Mouse (Mus musculus) heart, adult 11 months (tissue): ENCODE data around the gene Tbc1d9b.
A peak's percentile ranks its signal among the peaks of the same experiment; 100 is the strongest.

ENCODE experiments used
- DNase-seq: peaks from one replicate; pipeline ENCODE4 v3.0.0; 2022

Tbc1d9b gene

DNA sequence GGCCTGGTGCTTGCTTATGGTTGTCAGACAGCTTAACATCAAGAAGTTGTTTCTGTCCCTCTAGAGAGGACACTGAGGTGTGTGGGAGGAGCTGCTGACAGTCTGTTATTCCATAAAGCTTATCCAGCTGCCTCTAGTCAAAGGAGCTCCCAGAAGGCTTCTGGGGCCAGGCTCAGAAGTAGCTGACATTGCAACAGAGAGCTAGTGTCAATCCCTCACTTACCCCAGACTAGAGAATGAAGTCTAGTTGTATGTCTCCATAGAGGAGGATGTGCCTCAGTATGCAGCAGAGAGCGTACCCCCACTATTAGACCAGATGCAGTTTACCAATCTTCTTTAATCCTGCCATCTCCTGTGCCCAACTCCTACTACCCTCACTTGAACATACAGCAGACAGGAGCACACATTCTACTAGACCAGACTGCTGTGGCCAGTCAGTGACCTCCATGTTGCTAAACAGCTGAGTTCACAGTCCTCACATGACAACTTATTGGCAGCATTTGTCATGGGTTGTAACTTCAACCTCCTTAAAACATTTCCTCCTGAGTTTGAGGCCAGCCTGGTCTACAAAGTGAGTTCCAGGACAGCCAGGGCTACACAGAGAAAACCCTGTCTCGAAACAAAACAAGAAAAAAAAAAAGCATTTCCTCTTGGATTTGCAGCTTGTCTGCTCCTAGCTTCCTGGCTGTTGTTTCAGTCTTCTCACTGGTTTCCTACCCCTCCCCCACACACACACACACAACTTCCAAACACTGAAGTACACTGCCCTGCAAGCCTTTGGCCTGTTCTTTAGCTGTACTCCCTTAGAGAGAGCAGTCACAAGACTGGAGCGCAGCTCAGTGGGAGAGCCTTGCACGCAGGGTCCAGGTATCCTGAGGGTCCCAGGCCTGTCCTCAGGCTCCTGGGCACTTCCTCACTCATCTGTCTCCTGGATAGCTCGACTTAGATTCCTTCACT, 47.6 kb downstream of the Tbc1d9b start:
- no peak for DNase-seq

DNA sequence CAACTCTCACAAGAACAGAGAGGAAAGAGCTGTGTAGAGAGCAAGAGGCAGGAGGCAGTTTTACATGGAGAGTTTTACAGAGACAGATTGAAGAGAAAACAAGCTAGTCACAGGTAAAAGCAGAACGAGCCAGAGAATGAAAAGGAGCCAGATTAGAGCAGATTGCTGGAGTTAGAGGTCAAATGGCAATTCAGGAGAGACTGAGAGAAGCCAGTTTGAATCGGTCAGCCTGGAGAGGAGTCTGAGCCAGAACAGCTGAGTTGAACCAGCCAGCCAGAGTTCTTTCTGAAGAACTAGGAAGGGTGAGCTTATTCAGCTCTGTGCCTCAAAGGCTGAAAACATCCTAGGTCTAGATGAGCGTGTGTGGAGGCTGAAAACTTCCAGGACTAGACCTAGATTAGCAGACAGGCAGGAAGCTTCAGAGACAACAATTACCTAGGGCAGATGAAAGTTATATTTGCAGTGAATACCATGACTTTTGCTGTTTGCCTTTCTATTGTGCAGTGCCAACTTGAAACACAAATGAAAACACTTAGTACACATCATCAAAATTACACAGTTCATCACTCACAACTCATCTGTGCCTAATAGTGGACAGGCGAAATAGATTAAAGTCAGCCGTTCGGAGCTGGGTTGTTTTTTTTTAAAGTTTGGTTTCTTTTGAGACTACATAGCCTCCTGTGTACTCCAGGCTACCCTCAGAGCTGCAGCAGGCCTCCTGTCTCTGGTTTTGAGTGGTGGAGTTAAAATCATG, 49.5 kb downstream of the Tbc1d9b start:
- no peak for DNase-seq

DNA sequence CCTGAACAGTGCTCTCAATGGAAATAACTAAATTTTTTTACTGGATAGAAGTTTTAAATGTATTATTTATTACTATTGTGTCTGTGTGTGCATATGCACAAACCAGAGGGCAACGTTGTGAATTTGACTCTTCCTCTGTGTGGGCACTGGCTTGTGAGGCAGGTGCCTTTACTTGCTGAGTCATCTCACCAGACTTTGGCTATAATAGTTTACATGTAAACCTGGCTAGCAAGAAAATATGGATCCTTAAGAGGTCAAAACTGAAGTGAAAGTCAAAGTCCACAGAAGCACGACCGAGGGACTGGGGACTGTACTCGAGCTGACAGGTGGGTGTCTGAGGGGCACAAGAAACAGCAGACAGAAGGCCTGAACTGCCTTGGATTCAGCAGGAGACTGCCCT, 51.5 kb downstream of the Tbc1d9b start:
- no peak for DNase-seq

DNA sequence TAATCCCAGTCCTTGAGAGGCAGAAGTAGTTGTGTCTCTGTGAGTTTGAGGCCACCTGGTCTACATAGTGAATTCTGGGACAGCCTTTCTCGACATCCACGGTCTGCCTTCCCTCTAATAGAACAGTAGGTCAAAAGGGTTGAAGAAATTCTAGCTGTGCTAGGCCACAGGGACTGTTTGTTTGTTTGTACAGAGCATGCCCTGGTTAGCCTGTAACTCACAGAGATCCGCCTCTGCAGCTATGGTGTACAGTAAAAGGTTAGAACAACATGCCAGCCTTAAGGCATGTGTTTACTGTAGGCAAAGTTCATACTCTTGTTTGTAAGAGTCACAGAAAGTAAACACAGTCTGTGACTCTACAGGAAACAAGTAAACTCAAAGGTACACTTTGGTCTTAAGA, 53.6 kb downstream of the Tbc1d9b start:
- no peak for DNase-seq

DNA sequence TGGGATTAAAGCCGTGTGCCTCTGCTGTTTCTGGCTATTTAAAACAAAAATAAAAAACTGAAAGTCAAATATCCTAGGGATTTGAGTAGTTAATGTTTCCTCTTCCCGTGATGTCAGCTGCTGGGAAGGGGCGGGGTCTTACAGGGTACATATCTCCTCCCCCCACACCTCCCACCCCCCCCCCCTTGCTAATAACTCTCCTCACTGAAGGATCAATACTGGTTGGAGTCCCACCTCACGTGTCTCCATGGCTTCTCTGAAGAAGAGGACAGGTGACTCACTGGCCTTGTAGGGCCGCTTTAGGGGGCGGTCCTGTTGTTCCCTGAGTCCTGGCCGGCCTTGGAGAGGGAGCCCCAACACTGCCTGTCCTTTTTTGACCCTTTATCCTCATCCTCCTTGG, 57.5 kb downstream of the Tbc1d9b start:
- peak; percentile 93 for DNase-seq

DNA sequence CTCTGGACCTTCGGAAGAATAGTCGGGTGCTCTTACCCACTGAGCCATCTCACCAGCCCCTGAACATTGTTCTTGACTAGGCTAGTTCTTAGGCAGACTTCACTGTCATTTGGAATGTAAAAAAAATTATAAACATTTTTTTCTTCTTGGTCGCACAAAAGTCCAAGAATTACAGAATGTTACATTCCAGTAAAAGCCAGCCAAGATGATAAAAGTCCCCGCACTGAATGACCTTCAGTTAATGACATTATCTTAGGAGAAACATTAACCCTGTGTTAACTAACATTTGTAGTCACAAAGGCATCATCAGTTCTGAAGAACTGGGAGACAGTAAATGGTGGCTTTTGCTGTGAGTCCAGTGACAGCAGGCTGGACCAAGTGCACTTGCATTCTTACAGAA, 59.2 kb downstream of the Tbc1d9b start:
- no peak for DNase-seq

DNA sequence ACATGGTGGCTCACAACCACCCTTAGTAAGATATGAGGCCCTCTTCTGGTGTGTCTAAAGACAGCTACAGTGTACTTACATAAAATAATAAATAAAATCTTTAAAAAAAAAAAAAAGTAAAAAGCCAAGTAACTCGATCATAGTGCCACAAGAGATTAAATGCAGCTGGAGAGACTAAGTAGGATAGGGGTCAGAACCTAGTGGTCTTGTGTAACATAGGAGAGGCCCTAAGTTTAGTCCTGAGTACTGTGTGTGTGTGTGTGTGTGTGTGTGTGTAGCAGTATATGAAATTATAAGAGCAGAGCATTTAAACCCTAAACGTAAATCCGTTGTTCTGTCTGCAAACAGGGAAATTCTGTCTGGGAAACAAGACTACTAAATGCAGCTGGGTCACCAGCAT, 61.1 kb downstream of the Tbc1d9b start:
- DNase-seq: no peak

DNA sequence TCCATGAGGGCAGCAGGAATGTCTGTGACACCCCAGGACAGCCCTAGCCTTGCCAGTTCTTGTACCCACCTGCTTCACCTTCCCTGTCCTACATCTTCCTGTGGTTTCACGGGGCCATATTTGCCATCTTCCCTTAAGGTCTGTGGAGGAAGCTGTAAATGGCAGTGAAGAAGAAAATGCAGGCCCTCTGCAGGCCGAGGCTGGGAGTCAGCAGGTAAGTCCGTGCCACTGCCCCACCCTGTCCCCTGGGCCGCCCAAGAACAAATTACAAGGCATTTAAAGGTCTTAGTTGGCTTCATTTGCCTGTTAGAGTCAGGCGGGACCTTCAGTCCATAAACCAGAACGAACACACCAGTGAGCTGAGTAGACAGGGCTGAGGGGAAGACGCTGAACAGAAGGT, 62.9 kb downstream of the Tbc1d9b start:
- DNase-seq: no peak

DNA sequence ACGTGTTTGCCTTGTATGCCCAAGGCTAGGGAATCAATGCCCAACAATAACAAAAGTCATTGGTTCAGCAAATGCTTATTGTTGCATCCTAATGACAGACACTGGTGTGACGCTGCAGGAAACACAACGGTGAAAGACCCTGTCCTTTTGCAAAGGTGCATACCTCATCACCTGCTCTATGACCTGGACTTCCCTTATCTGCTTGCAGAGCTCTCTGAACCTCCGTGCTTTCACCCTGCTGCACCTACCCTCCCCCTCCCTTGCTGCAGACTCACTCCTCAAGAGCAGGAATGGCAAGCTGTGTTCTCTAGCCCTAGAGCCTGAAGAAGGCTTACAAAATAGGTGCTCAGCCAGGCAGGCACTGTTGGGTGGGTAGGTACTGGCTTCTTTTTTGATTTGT, 63.6 kb downstream of the Tbc1d9b start:
- DNase-seq: no peak

DNA sequence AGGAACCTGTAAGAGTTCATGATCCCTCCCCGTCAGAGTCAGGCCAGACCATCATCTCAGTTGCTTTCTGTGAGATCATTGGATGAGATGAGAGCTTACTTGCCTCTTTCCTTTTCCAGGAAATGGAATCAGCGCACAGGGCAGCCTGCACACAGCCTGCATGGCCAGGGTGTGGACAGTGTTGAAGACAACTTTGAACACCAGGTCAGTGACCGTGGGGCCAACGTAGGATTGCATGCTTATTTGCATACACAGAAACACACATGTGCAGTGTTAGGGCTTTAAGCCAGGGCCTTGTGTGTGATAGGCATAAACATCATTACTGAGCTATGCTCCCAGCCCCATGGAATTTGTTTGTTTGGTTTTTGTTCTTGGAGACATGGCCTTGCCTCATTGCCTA, 66.3 kb downstream of the Tbc1d9b start:
- DNase-seq: no peak

DNA sequence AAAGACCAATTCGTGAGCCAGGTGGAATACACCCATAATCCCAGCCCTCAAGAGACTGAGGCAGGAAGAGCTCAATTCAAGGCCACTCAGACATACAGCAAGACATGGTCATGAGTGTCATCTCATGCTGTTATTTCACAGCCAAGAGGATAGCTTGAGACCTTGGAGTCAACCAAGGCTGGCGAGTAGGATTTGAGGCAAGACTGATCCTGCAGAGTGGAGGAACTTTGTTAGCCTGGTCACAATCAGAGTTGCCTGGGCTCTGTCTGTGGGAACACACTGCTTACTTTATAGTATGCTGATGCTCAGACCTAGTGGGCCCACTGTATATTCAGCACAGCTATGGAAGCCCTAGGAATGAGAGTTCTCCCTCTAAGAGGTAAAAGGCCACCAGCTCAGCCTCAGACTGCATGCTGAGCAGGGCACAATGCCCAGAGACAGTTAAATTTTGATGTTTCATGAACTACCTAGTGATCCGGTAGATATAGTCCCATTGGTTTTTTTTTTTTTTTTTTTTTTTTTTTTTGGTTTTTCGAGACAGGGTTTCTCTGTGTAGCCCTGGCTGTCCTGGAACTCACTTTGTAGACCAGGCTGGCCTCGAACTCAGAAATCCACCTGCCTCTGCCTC, 67.1 kb downstream of the Tbc1d9b start:
- no peak for DNase-seq

DNA sequence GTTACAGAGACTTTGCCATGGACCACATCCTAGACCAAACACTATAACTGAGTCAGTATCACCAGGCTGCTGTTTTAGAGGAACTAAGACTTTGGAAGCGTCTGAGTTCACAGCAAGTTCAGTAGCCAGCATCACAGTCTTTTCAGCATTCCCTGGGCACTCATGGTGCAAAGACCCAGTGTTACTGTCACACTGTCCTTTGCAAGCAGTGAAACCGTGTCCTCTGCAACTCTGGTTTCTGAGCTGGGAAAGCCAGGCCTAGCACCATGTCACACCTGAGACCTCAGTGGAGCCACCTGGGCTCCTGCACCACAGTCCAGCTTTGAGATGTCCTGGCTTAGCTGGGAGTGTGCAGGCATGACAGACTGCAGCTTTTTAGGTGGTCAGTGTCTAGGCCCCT, 67.7 kb downstream of the Tbc1d9b start:
- no peak for DNase-seq

DNA sequence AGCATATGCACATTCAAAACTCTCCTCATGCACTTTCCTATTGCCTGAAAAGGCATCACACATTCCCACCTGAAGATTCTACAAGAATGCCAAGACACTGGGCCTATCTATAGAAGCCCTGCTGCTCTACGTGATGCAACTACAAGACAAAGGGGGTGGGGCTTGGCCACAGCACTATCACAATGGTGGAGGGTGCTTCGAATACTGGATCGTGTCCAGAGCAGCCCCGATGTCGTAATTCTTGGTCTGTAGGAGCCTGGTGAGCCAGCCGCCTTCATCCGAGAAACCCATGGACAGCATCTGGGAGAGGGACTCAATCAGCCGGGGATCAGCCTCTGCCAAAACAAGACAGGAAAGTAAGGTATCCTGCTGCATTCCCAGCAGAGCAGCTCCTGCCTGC, 69.4 kb downstream of the Tbc1d9b start:
- DNase-seq: no peak

DNA sequence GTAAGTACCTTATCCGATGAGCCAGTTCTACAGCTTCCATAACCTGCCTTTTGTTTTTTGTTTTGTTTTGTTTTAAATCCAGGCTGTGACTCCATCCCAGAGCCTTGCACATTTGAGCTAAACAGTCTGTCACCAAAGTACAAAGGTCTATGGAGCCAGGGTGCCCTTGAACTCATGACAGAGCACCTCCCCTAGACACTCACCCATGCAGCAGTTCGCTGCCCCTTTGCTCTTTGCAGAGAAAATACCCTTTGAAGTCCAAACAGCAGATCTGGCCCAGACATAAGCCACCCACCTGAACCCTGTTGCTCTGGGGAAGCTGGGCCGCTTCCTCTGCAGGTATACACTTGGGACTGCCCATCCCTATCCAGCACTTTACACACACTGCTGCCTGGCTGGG, 70.4 kb downstream of the Tbc1d9b start:
- DNase-seq: no peak

DNA sequence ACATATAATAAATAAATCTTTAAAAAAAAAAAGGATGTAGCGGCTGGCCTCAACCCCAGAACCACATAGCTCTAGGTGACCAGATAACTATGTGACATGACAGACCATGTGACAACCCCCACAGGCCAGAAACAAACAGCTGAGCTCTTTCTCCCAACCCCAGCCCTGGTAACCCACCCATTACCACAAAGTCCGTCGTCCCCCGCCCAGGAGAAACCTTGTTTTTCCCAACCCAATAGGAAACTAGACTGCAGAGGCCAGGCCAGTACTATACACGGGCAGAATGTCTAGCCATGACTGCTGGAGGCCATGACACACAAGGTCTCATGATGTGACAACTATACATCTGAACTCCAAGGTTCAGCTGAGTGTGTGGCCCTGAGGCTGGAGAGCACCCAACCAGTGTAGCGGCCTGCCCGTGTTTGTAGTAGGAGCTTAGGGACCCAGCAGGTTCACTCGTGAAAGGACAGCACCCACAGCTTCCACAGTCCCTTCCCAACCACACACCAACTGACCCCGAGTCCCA, 72.2 kb downstream of the Tbc1d9b start:
- DNase-seq: peak; percentile 91

DNA sequence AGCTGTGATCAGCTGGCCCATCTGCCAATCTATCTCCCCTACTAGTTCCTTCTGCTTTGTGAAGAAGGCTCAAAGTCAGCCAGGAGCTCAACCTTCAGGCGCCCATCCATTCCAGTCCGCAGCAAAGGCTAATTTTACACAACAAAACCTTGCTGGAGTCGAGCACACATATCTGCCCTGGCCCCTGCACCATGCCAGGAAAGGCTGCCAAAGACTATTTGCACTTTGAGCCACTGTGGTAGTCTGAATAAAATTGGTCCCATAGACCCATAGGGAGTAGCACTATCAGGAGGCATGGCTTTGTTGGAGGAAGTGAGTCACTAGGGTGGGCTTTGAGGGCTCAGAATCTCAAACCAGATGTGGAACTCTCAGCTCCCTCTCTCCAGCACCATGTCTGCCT, 74.2 kb downstream of the Tbc1d9b start:
- DNase-seq: peak; percentile 94

DNA sequence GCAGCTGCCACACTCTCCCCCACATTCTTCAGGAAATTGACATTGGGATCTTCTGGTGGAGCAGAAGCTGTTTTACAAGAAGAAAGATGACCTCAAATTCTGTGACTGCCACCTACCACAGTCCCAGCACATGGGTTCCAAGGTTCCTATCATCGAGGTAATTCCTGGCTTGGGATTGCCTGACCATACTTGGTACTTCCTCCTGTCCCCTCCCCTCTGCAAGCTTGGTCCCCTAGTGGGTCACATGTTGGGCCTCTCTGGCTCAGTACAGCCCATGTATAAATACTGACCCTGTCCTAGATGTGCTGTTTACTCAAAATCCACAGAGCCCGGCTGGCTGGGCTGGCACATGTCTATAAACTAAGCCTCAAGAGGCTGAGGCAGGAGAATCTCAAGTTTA, 74.8 kb downstream of the Tbc1d9b start:
- peak; percentile 90 for DNase-seq

DNA sequence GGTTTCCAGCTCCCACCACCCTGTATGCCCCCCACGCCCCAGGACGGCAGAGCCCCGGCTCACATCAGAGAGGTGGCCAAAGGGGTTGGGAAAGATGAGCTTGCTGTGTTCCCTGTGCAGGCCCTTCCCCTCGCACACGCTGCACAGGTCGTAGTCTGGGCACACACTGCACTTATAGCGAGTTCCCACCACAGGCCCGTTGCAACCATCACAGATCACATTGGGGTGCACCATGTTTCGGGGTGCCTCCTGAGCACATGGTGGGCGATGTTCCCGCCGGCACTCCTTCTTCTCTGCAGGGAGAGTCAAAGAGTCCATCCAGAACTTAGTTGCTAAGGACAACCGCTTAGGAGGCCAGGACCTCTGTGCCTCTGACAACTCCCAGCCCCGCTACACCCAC, 76.1 kb downstream of the Tbc1d9b start:
- DNase-seq: no peak

DNA sequence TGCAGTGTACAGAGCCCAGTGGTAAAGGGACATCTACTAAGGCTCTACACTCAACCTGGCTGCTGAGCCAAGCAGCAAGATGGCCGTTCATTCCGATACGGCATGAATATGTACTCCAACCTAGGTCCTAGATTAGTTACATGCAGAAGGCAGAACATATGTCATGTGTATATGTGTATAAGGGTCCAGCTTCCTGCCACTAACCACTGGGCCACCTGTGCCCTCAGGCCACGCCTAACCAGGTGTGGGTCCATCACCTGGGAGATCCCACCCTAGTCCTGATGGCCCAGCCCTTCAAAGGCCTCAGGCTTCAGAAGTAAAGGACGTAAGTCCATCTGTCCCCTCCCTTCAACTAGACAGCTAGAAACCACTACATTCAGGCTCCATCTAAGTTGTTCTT, 76.8 kb downstream of the Tbc1d9b start:
- peak; percentile 89 for DNase-seq

DNA sequence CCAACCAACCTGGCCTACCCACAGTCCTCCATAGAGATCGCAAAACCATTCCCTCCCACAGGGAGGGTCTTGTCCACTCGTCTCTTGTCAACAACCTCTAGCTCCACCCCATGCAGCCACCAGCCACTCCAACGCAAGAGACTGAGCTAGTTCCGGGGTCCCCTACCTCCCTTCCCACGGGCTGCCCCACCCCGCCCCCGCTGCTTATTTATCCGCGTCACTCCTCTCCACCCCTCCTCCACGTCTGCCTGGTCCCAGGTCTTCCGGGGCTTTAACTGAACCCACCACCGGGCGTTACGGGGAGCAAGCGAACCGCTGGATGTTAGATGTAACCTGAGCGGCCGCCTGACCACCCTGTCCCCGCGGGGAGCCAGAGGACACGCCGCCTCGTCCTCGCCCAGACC, 78.9 kb downstream of the Tbc1d9b start:
- peak; percentile 100 for DNase-seq

DNA sequence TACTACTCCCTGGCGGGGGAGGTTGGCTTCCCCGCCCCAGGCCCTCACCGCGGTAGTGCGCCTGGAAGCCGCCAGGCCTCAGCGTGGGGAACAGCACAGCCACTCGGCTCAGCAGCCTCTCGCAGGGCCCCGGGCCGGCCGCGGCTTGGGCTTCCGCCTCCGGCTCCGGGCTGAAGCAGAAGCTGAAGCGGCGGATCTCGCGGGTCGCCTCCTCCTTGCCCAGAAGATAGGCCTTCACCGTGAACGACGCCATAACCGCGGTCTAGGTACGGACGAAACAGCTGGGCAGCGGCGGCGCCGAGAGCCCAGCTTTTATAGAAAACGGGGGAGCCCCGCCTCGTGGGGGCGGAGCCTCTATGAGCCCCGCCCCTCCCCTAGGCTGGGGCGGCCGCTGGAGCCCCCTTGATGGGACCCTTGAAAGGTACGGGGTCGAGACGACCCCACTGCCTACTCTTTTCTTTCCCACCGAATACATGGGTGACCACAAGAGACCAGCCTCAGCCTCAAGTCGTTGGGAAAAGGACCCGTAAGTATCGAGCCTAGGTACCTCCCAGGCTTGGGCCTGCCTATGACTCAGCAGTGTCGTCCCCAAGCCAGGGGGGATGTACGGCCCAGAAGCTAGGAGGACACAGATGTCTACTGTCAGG, 79.4 kb downstream of the Tbc1d9b start, which contains the start of the genes Sqstm1 and Mgat4b:
Gene Sqstm1, minus strand, starts transcription at position 323 of the 647 bp plus-strand sequence.
Gene Mgat4b, plus strand, starts transcription at position 386 of the 647 bp plus-strand sequence.
- DNase-seq: peak; percentile 99

DNA sequence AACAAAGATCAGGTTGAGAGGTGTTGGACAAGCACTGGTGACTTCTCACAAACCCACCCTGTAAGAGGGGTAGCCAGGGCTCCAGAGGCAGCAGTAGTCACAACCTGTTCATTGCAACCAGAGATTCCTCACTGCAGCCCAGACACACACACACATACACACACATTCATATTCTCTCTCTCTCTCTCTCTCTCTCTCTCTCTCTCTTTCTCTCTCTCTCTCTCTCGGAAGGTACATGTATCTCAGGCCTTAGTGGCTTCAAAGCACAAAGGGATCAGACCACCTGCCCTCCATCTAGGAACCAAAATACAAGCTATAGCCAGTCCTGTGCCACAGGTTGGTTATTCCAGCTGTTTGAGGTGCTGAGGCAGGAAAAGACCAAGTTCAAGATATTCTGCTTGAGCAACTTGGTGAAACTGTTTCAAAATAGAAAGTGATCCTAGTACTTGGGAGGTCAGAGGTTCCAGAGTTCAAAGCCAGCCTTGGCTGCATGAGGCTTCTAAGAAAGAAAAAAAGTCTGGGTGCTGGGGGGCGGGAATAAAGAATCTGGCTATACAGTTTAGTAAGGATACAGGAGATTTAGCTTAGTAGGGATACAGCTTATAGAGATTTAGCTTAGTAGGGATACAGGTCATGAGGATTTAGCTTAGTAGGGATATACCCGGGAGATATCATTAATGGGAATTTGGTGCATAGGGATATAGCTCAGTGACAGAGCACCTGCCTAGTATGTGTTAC, 80.3 kb downstream of the Tbc1d9b start:
- DNase-seq: no peak
